In genomic region chr10:61605851-61606250, GRCm38 (mm10) we compare ENCODE assay signal across 9 mouse cellular contexts. TPM values are rescaled to one million over a fixed set of nuclear protein-coding genes. Genes with fewer than 3 reads are reported as not detected.
DNase-seq lines count a peak whose midpoint lies in the region; ATAC-seq and TF ChIP-seq lines count a peak whose summit lies in the region.
"Had no signal": no experiment of that assay in that cellular context is flagged by ENCODE, and none has a peak within 500 bp of the region (broad histone marks: within the 10 kb centered on the region; RNA-seq: fewer than 3 reads in every experiment).

No protein-coding gene starts in this region.

- no peaks in the 10 kb centered on the region for H3K36me3 ChIP-seq in kidney, embryonic 15.5 days
- no peaks in the 10 kb centered on the region for H3K36me3 ChIP-seq in ES-Bruce4 (ENCODE audit: control insufficient read depth, insufficient read depth, low read length, poor library complexity, severe bottlenecking)
- H3K36me3 ChIP-seq in testis, adult 2 months (ENCODE audit: control insufficient read depth, insufficient read depth, low read length) = no peaks in the 10 kb centered on the region

- H3K4me1 ChIP-seq in kidney, embryonic 15.5 days = peaks cover 4% of the 10 kb centered on the region
- H3K4me1 ChIP-seq in ES-Bruce4 (ENCODE audit: control insufficient read depth, insufficient read depth, low read length) = no peaks in the 10 kb centered on the region
- H3K4me1 ChIP-seq in testis, adult 2 months (ENCODE audit: control insufficient read depth, insufficient read depth, low read length) = peaks cover 5% of the 10 kb centered on the region

- H3K9me3 ChIP-seq in kidney, embryonic 15.5 days (replicated peaks) = no peaks in the 10 kb centered on the region
- H3K9me3 ChIP-seq in ES-Bruce4 (replicated peaks; ENCODE audit: control insufficient read depth, insufficient read depth, low read length, poor library complexity, severe bottlenecking) = no peaks in the 10 kb centered on the region

- H3K27ac ChIP-seq in kidney, embryonic 15.5 days = no peak overlapping the region
- no peak overlapping the region for H3K27ac ChIP-seq in ES-Bruce4 (ENCODE audit: insufficient read depth, low read length)
- no peak overlapping the region for H3K27ac ChIP-seq in testis, adult 2 months (ENCODE audit: control insufficient read depth, insufficient read depth, low read depth, low read length)
- H3K27ac ChIP-seq: macrophage had no signal

- no peak overlapping the region for H3K9ac ChIP-seq in kidney, embryonic 15.5 days
- no peak overlapping the region for H3K9ac ChIP-seq in ES-Bruce4 (ENCODE audit: low read depth, poor library complexity, severe bottlenecking)

- WGBS in kidney, embryonic 15.5 days = 14% methylated on average over 8 of the region's 8 CpGs

- no peak for TF ChIP-seq POLR2A in ES-Bruce4 (IDR thresholded peaks at IDR 0.05; ENCODE audit: insufficient read depth, low read length)
- TF ChIP-seq POLR2A in testis, adult 2 months (IDR thresholded peaks at IDR 0.05; ENCODE audit: control insufficient read depth, low read depth, low read length) = no peak

- no peak for ATAC-seq in kidney, embryonic 15.5 days (replicated peaks; ENCODE audit: low FRiP score)
- ATAC-seq in megakaryocyte progenitor cell, adult 5-6 weeks (replicated peaks; ENCODE audit: poor library complexity) = peak; percentile 68

- peak; percentile 78 for TF ChIP-seq CTCF in ES-Bruce4 (IDR thresholded peaks at IDR 0.05; ENCODE audit: low read depth, low read length)
- peak; percentile 62; the same call in 1 of the 2 replicates for TF ChIP-seq CTCF in testis, adult 2 months (IDR thresholded peaks at IDR 0.05; ENCODE audit: control insufficient read depth, insufficient read depth, insufficient replicate concordance, low read depth, low read length)

- H3K27me3 ChIP-seq in kidney, embryonic 15.5 days = peaks cover 15% of the 10 kb centered on the region; the same call in 1 of the 2 replicates
- no peaks in the 10 kb centered on the region for H3K27me3 ChIP-seq in ES-Bruce4 (ENCODE audit: control insufficient read depth, insufficient read depth, low read length, poor library complexity, severe bottlenecking)
- no peaks in the 10 kb centered on the region for H3K27me3 ChIP-seq in testis, adult 2 months (ENCODE audit: control insufficient read depth, insufficient read depth, low read length)

- no peak overlapping the region for H3K4me3 ChIP-seq in kidney, embryonic 15.5 days (replicated peaks)
- no peak overlapping the region for H3K4me3 ChIP-seq in ES-Bruce4 (ENCODE audit: low read depth, low read length)
- H3K4me3 ChIP-seq in testis, adult 2 months (ENCODE audit: control insufficient read depth, low read depth, low read length) = no peak overlapping the region

- no peak for TF ChIP-seq EP300 in ES-Bruce4 (IDR thresholded peaks at IDR 0.05; ENCODE audit: insufficient read depth, low read depth, low read length)

- H3K4me2 ChIP-seq in kidney, embryonic 15.5 days = no peak overlapping the region

- peak; percentile 22 for DNase-seq in kidney, adult 11 months
- DNase-seq in brain, adult 2 months (ENCODE audit: low read depth, low spot score) = peak; percentile 75
- DNase-seq in fibroblast of lung, adult 2 months (ENCODE audit: low read depth) = peak; percentile 44
- DNase-seq in kidney, adult 9 months = peak; percentile 57

RNA-seq across cellular contexts. Expression of gene Npffr1, which starts 10.6 kb away (rescaled TPM):
- polyA plus RNA-seq in kidney, embryonic 15.5 days (2015; fragmentation: Nextera tagmentation; extraction: Ambion mirVana) = 0.12 and 0.21 TPM in 2 replicates
- polyA plus RNA-seq in ES-Bruce4 (2011; ENCODE audit: insufficient read depth, insufficient read length, low read depth, missing spikeins) = 0.79 and 1.3 TPM in 2 replicates
- 0.10 TPM in 2 replicates for total RNA-seq in megakaryocyte progenitor cell, adult 5-6 weeks (2015)
- total RNA-seq in megakaryocyte progenitor cell, adult 5-6 weeks (2017) = not detected in 2 replicates
- polyA plus RNA-seq in testis, adult 2 months (2012; rRNA removed) = 0.62 and 0.71 TPM in 2 replicates
- polyA plus RNA-seq: macrophage had no signal

RNA-seq across cellular contexts. Expression of gene Ppa1, which starts 42.5 kb away (rescaled TPM):
- polyA plus RNA-seq in kidney, embryonic 15.5 days (2015; fragmentation: Nextera tagmentation; extraction: Ambion mirVana) = 193 and 202 TPM in 2 replicates
- polyA plus RNA-seq in ES-Bruce4 (2011; ENCODE audit: insufficient read depth, insufficient read length, low read depth, missing spikeins) = 149 and 150 TPM in 2 replicates
- total RNA-seq in megakaryocyte progenitor cell, adult 5-6 weeks (2015) = 94.9 and 95.4 TPM in 2 replicates
- 139 and 176 TPM in 2 replicates for total RNA-seq in megakaryocyte progenitor cell, adult 5-6 weeks (2017)
- 11.3 and 11.5 TPM in 2 replicates for polyA plus RNA-seq in testis, adult 2 months (2012; rRNA removed)

Comparison
In these comparisons a context has a peak if more than half of its experiments do, and no peak if none do; other contexts are left out.
1. DNase-seq: peak in every context shown above with its lines; median percentile 75 in brain, adult 2 months; 57 in kidney, adult 9 months; 44 in fibroblast of lung, adult 2 months; 22 in kidney, adult 11 months.
2. RNA of gene Ppa1, which starts 42.5 kb away (polyA plus RNA-seq): 193 to 202 TPM in kidney, embryonic 15.5 days and 149 to 150 TPM in ES-Bruce4; 11.3 to 11.5 TPM in testis, adult 2 months; every median in the first group is over 10 times any median in the second.